In genomic region chr11:22201125-22201524, GRCm38 (mm10) we compare ENCODE assay signal across 20 mouse cellular contexts.
A peak's percentile ranks its signal among the peaks of the same experiment; 100 is the strongest.
DNase-seq lines count a peak whose midpoint lies in the region; ATAC-seq lines count a peak whose summit lies in the region.
"Had no signal": no experiment of that assay in that cellular context is flagged by ENCODE, and none has a peak within 500 bp of the region (broad histone marks: within the 10 kb centered on the region; RNA-seq: fewer than 3 reads in every experiment).

No protein-coding gene starts in this region.

- H3K4me3 ChIP-seq in forebrain, embryonic 12.5 days (replicated peaks) = no peak overlapping the region
- no peak overlapping the region for H3K4me3 ChIP-seq in forebrain, embryonic 11.5 days (ENCODE audit: low read depth, low read length)
- H3K4me3 ChIP-seq in hindbrain, embryonic 14.5 days (replicated peaks; ENCODE audit: low read length) = no peak overlapping the region
- H3K4me3 ChIP-seq in hindbrain, embryonic 12.5 days = no peak overlapping the region
- no peak overlapping the region for H3K4me3 ChIP-seq in midbrain, embryonic 15.5 days
- H3K4me3 ChIP-seq in midbrain, embryonic 14.5 days (replicated peaks; ENCODE audit: low read depth, low read length) = no peak overlapping the region
- H3K4me3 ChIP-seq in kidney, embryonic 14.5 days (ENCODE audit: low read length) = no peak overlapping the region
- H3K4me3 ChIP-seq: embryonic facial prominence, embryonic 15.5 days; erythroblast, embryonic 14.5 days; heart, embryonic 10.5 days; hindbrain, embryonic 13.5 days; intestine, embryonic 15.5 days had no signal

- 80% methylated on average over 8 of the region's 8 CpGs for whole genome bisulfite sequencing in forebrain, embryonic 12.5 days
- 87% methylated on average over 8 of the region's 8 CpGs for WGBS in forebrain, embryonic 11.5 days
- 91% methylated on average over 8 of the region's 8 CpGs for WGBS in hindbrain, embryonic 14.5 days
- 90% methylated on average over 8 of the region's 8 CpGs for WGBS in hindbrain, embryonic 12.5 days
- 78% methylated on average over 8 of the region's 8 CpGs for WGBS in midbrain, embryonic 15.5 days
- WGBS in midbrain, embryonic 14.5 days = 84% methylated on average over 8 of the region's 8 CpGs
- WGBS in kidney, embryonic 14.5 days = 93% methylated on average over 8 of the region's 8 CpGs

- no peaks in the 10 kb centered on the region for H3K36me3 ChIP-seq in forebrain, embryonic 12.5 days (replicated peaks)
- H3K36me3 ChIP-seq in forebrain, embryonic 11.5 days (ENCODE audit: control insufficient read depth, insufficient read depth, low read length) = no peaks in the 10 kb centered on the region
- H3K36me3 ChIP-seq in hindbrain, embryonic 14.5 days (replicated peaks; ENCODE audit: control insufficient read depth, insufficient read depth) = no peaks in the 10 kb centered on the region
- no peaks in the 10 kb centered on the region for H3K36me3 ChIP-seq in hindbrain, embryonic 12.5 days
- H3K36me3 ChIP-seq in midbrain, embryonic 15.5 days (replicated peaks) = no peaks in the 10 kb centered on the region
- no peaks in the 10 kb centered on the region for H3K36me3 ChIP-seq in midbrain, embryonic 14.5 days (ENCODE audit: control insufficient read depth, insufficient read depth, low read length)
- H3K36me3 ChIP-seq in kidney, embryonic 14.5 days (ENCODE audit: control insufficient read depth, insufficient read depth, low read length) = no peaks in the 10 kb centered on the region
- H3K36me3 ChIP-seq: embryonic facial prominence, embryonic 15.5 days; heart, embryonic 10.5 days; hindbrain, embryonic 13.5 days; intestine, embryonic 15.5 days had no signal

- H3K27ac ChIP-seq in forebrain, embryonic 12.5 days = no peak overlapping the region
- no peak overlapping the region for H3K27ac ChIP-seq in forebrain, embryonic 11.5 days (ENCODE audit: low read depth, low read length)
- no peak overlapping the region for H3K27ac ChIP-seq in hindbrain, embryonic 14.5 days
- no peak overlapping the region for H3K27ac ChIP-seq in hindbrain, embryonic 12.5 days
- no peak overlapping the region for H3K27ac ChIP-seq in midbrain, embryonic 15.5 days
- no peak overlapping the region for H3K27ac ChIP-seq in midbrain, embryonic 14.5 days (replicated peaks; ENCODE audit: low read depth, low read length)
- H3K27ac ChIP-seq in kidney, embryonic 14.5 days (ENCODE audit: low read depth, low read length) = no peak overlapping the region
- H3K27ac ChIP-seq: embryonic facial prominence, embryonic 15.5 days; heart, embryonic 10.5 days; hindbrain, embryonic 13.5 days; intestine, embryonic 15.5 days had no signal

- no peak overlapping the region for H3K9ac ChIP-seq in forebrain, embryonic 12.5 days
- H3K9ac ChIP-seq in forebrain, embryonic 11.5 days (ENCODE audit: low read length) = no peak overlapping the region
- no peak overlapping the region for H3K9ac ChIP-seq in hindbrain, embryonic 14.5 days
- H3K9ac ChIP-seq in hindbrain, embryonic 12.5 days = no peak overlapping the region
- no peak overlapping the region for H3K9ac ChIP-seq in midbrain, embryonic 15.5 days
- H3K9ac ChIP-seq in midbrain, embryonic 14.5 days (replicated peaks; ENCODE audit: low read length) = no peak overlapping the region
- H3K9ac ChIP-seq in kidney, embryonic 14.5 days (ENCODE audit: low read depth, low read length) = no peak overlapping the region
- H3K9ac ChIP-seq: embryonic facial prominence, embryonic 15.5 days; hindbrain, embryonic 13.5 days; intestine, embryonic 15.5 days had no signal

- no peak overlapping the region for H3K4me2 ChIP-seq in forebrain, embryonic 12.5 days
- H3K4me2 ChIP-seq in forebrain, embryonic 11.5 days (ENCODE audit: low read depth, low read length, severe bottlenecking) = no peak overlapping the region
- no peak overlapping the region for H3K4me2 ChIP-seq in hindbrain, embryonic 14.5 days (replicated peaks)
- no peak overlapping the region for H3K4me2 ChIP-seq in hindbrain, embryonic 12.5 days (replicated peaks)
- H3K4me2 ChIP-seq in midbrain, embryonic 15.5 days = no peak overlapping the region
- no peak overlapping the region for H3K4me2 ChIP-seq in midbrain, embryonic 14.5 days (ENCODE audit: low read length)
- no peak overlapping the region for H3K4me2 ChIP-seq in kidney, embryonic 14.5 days (replicated peaks; ENCODE audit: low read depth, low read length)
- H3K4me2 ChIP-seq: embryonic facial prominence, embryonic 15.5 days; hindbrain, embryonic 13.5 days; intestine, embryonic 15.5 days had no signal

- peaks cover 27% of the 10 kb centered on the region for H3K4me1 ChIP-seq in forebrain, embryonic 12.5 days
- H3K4me1 ChIP-seq in forebrain, embryonic 11.5 days (replicated peaks; ENCODE audit: control insufficient read depth, insufficient read depth, low read length) = peaks cover 3% of the 10 kb centered on the region; the same call in 1 of the 2 replicates
- 0 out of 2 replicates have a peak, but pooled peaks cover 4% of the 10 kb centered on the region for H3K4me1 ChIP-seq in hindbrain, embryonic 14.5 days (replicated peaks; ENCODE audit: control insufficient read depth, insufficient read depth, low read length)
- peaks cover 9% of the 10 kb centered on the region; the same call in 1 of the 2 replicates for H3K4me1 ChIP-seq in hindbrain, embryonic 12.5 days
- peaks cover 5% of the 10 kb centered on the region; the same call in 1 of the 2 replicates for H3K4me1 ChIP-seq in midbrain, embryonic 15.5 days
- 0 out of 2 replicates have a peak, but pooled peaks cover 7% of the 10 kb centered on the region for H3K4me1 ChIP-seq in midbrain, embryonic 14.5 days (ENCODE audit: control insufficient read depth, insufficient read depth, low read length)
- H3K4me1 ChIP-seq in kidney, embryonic 14.5 days (ENCODE audit: control insufficient read depth, insufficient read depth, low read length) = no peaks in the 10 kb centered on the region
- H3K4me1 ChIP-seq: heart, embryonic 10.5 days; intestine, embryonic 15.5 days had no signal

- H3K9me3 ChIP-seq in forebrain, embryonic 12.5 days = no peaks in the 10 kb centered on the region
- no peaks in the 10 kb centered on the region for H3K9me3 ChIP-seq in forebrain, embryonic 11.5 days (ENCODE audit: control insufficient read depth, low read length)
- H3K9me3 ChIP-seq in hindbrain, embryonic 14.5 days (ENCODE audit: control insufficient read depth, low read length) = no peaks in the 10 kb centered on the region
- H3K9me3 ChIP-seq in hindbrain, embryonic 12.5 days (replicated peaks) = no peaks in the 10 kb centered on the region
- H3K9me3 ChIP-seq in midbrain, embryonic 15.5 days = no peaks in the 10 kb centered on the region
- no peaks in the 10 kb centered on the region for H3K9me3 ChIP-seq in midbrain, embryonic 14.5 days (ENCODE audit: control insufficient read depth, low read length)
- H3K9me3 ChIP-seq in kidney, embryonic 14.5 days (ENCODE audit: control insufficient read depth, low read length) = no peaks in the 10 kb centered on the region
- H3K9me3 ChIP-seq: embryonic facial prominence, embryonic 15.5 days; heart, embryonic 10.5 days; hindbrain, embryonic 13.5 days; intestine, embryonic 15.5 days had no signal

- ATAC-seq in forebrain, embryonic 12.5 days (ENCODE audit: low FRiP score) = 0 out of 2 replicates have a peak, but pooled peaks have one; percentile 53
- no peak for ATAC-seq in forebrain, embryonic 11.5 days (replicated peaks; ENCODE audit: low FRiP score)
- ATAC-seq in hindbrain, embryonic 14.5 days (ENCODE audit: low FRiP score) = no peak
- no peak for ATAC-seq in hindbrain, embryonic 12.5 days (ENCODE audit: low FRiP score)
- ATAC-seq in midbrain, embryonic 15.5 days (replicated peaks) = 0 out of 2 replicates have a peak, but pooled peaks have one; percentile 66
- no peak for ATAC-seq in midbrain, embryonic 14.5 days (ENCODE audit: low FRiP score, low TSS enrichment)
- ATAC-seq in kidney, embryonic 14.5 days (ENCODE audit: low FRiP score, low TSS enrichment) = no peak
- ATAC-seq: intestine, embryonic 15.5 days had no signal

- no peak for DNase-seq in forebrain, embryonic 11.5 days (ENCODE audit: low spot score)
- peak; percentile 22 for DNase-seq in hindbrain, embryonic 14.5 days (ENCODE audit: low spot score)
- DNase-seq in midbrain, embryonic 14.5 days = no peak
- DNase-seq: adrenal gland, postnatal 10 days; cerebellum, adult 18-20 months; cerebellum, adult 9-11 months; cerebellum, postnatal 36 days; gastrocnemius, postnatal 10 days; heart, adult 18-20 months; heart, postnatal 10 days; heart, postnatal 4 days had no signal

- H3K27me3 ChIP-seq in forebrain, embryonic 12.5 days = no peaks in the 10 kb centered on the region
- no peaks in the 10 kb centered on the region for H3K27me3 ChIP-seq in forebrain, embryonic 11.5 days (ENCODE audit: control insufficient read depth, insufficient read depth, low read length)
- no peaks in the 10 kb centered on the region for H3K27me3 ChIP-seq in hindbrain, embryonic 14.5 days (ENCODE audit: control insufficient read depth, insufficient read depth, low read length)
- no peaks in the 10 kb centered on the region for H3K27me3 ChIP-seq in hindbrain, embryonic 12.5 days
- H3K27me3 ChIP-seq in midbrain, embryonic 15.5 days (replicated peaks) = no peaks in the 10 kb centered on the region
- no peaks in the 10 kb centered on the region for H3K27me3 ChIP-seq in midbrain, embryonic 14.5 days (ENCODE audit: control insufficient read depth, insufficient read depth, low read length)
- H3K27me3 ChIP-seq in kidney, embryonic 14.5 days (ENCODE audit: control insufficient read depth, insufficient read depth, low read length) = no peaks in the 10 kb centered on the region
- H3K27me3 ChIP-seq: embryonic facial prominence, embryonic 15.5 days; hindbrain, embryonic 13.5 days; intestine, embryonic 15.5 days had no signal

Comparison
In these comparisons a context has a peak if more than half of its experiments do, and no peak if none do; other contexts are left out.
1. ATAC-seq: peak in forebrain, embryonic 12.5 days (single experiment) and midbrain, embryonic 15.5 days (single experiment); none in forebrain, embryonic 11.5 days (single experiment), hindbrain, embryonic 14.5 days (single experiment), hindbrain, embryonic 12.5 days (single experiment), midbrain, embryonic 14.5 days (single experiment) and kidney, embryonic 14.5 days (single experiment).